Mouse (Mus musculus) kidney, adult 11 months (tissue): ENCODE results near the gene Cdkal1.
A peak's percentile ranks its signal among the peaks of the same experiment; 100 is the strongest.

Experiments used
- DNase-seq: peaks from one replicate; pipeline ENCODE4 v3.0.0; 2022

The Cdkal1 gene

GRCm38 (mm10) chr13:29483950-29484349, 371.5 kb downstream of the Cdkal1 start:
- DNase-seq = no peak

DNA sequence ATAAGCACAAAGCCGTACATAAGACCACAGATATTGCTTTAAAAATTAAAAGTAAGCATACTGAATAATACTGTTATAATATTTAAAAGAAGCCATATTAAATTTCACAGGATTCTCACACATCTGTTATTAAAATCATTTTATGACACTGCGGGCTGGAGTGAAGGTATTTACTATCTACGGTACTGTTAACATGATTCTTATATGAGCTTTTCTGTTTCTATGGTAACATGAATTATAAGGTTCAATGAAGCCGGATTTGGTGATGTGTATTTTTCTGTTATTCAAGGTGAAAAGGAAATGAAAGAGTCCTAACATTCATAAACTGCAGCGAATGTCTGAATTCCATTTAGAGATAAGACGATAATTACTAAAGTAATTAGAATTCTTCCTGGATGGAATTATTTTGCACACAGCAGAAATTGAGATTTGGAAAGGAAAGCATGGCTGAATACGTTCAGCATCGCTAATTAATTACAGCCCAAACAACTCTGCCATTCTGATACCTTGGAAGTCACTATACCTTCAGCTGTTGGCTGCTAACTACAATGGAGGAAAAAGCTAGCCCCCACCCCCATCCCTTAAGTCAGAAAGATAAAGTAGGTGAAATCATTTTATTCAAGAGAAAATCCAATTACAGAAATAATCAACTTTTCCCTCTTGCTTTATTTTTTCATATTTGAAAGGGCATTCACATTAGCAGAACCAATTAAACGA, 373.2 kb downstream of the Cdkal1 start:
- no peak for DNase-seq

- DNase-seq = no peak
Measured at GRCm38 (mm10) chr13:29476421-29476820, 379.1 kb downstream of the Cdkal1 start.

DNA sequence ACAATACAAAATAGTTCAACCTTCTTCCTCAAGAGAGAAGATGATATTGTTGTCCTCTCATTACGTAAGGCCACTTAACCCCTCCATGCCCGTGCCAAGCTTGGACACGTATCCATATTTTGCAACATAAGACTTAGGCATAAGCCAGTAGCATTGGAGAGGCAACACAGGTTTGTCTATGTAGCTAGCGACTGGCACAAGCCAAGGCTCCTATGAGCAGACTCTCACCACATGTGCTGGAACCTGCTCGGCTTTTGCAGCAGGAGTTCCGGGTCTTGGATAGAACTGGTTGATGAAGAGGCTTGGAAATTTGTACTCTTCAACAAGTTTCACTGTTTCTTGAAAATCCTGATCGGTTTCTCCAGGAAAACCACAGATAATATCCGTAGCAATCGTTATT, 381.2 kb downstream of the Cdkal1 start:
- DNase-seq = no peak

DNA sequence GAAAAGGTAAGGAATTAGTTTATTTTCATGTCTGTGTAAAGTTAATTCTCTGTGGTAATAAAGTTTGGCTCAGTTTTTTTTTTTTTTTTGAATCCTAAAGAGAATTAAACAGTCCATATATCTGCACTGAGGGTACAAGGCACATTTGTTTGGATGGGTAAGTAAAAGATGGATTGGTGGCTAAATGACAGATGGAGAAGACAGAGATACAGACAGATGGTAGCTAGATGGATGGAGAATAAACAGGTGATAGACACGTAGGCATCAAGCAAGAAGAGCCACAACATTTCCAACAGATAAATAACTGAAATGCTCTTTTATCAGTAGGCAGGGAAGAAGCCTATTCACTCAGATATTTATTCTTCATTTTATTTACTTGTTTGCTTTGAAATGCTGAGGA, 381.7 kb downstream of the Cdkal1 start:
- DNase-seq = no peak

GRCm38 (mm10) chr13:29462271-29462670, 393.2 kb downstream of the Cdkal1 start:
- no peak for DNase-seq

DNA sequence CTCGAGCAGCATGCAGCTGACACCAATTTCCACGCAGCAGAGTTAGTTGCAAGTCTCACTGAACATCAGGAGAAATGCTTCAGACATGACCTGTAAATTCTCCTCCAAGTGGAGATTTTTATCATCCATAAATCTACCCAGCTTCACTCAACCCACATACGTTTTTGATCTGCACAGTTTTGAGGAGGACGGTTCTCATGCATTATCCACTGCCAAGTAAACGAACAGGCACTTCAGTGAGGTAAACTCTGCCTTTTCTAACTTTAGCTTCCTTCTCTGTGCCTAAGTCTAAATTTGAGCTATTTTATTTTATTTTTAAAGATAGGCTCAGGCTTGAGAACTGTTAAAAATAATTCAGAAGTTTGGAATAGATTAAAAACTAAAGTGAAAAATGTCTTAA, 394.7 kb downstream of the Cdkal1 start:
- no peak for DNase-seq

DNA sequence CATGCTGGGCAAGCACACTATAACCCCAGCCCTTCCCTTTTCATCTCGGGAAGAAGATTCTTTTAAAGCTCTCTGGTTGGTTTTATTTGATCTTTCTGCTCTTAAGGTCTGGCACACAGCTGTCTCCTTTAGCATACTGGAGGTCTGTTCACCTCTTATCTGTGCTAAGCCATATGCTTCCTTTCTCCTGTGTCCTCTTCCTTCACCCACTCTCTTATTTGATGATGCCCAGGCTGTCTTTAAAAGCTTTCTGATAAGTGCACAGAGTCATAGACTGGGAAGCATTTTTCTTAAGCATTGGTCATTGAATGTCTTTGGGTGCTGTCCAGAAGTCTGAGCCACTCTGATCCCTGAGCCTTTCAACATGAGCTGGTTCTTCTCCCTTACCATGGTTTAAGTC, 397.1 kb downstream of the Cdkal1 start:
- DNase-seq = no peak

DNA sequence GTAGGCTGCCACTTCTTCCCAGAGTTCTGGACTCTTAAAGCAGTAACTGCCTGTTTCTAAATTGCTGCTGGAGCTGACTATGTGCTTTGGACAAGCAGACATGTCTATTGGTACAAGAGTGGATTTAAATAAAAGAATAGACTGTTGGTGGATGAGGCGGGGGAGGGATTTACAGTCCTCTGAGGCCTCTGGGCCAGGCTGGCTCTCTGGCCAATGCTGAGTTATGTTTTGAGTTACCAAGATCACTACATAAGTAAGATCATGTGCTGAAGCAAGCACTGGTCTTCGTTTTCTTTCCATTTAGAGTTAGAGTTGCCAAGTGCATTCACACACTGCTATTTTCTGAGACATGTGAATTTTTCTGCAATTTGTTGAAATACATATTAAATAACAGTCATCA, 418.4 kb downstream of the Cdkal1 start:
- no peak for DNase-seq

DNA sequence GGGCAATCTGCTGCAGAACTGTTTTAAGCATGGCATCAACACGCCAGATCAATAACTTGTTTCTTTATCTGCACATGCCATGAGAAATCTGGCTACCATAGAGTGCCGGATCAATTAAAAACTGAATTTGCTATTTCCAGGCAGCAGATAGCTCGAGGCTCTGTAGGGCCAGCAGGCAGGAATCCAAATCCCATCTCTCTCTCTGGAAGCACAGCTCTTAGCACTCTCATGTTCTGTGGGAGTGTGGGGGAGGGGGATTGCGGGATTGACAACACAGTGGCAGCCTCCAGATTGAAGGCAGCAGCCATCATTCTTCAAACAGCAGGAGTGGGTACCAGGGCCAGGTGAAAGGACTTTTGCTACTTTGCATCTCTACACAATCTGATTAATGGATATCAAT, 420.7 kb downstream of the Cdkal1 start:
- DNase-seq = no peak

- no peak for DNase-seq
Measured at GRCm38 (mm10) chr13:29430919-29431318, 424.6 kb downstream of the Cdkal1 start.

- DNase-seq = no peak
Measured at GRCm38 (mm10) chr13:29429877-29430276, 425.6 kb downstream of the Cdkal1 start.

- no peak for DNase-seq
Measured at GRCm38 (mm10) chr13:29429196-29429595, 426.3 kb downstream of the Cdkal1 start.

- DNase-seq = no peak
Measured at GRCm38 (mm10) chr13:29416450-29417136, 438.9 kb downstream of the Cdkal1 start.

- no peak for DNase-seq
Measured at GRCm38 (mm10) chr13:29415967-29416366, 439.5 kb downstream of the Cdkal1 start.

DNA sequence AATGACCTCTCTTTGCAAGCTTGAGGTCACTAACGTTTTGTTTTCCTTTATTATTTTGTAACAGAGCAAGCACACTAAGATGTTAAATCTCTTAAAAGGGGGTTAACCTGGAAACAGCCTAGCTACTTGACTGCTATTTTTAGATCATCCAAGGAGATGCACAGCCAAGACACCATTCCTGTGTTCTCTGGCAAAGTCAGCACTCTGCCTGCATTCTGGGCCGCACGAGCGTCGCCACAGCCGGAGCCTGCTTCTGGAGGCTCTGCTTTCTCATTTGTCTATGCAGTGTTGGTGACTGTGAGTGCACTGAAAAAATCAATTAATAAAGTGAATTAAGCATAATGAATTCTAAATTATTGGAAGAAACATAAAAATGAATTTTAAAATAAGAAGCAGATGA, 440.6 kb downstream of the Cdkal1 start:
- DNase-seq = no peak

DNA sequence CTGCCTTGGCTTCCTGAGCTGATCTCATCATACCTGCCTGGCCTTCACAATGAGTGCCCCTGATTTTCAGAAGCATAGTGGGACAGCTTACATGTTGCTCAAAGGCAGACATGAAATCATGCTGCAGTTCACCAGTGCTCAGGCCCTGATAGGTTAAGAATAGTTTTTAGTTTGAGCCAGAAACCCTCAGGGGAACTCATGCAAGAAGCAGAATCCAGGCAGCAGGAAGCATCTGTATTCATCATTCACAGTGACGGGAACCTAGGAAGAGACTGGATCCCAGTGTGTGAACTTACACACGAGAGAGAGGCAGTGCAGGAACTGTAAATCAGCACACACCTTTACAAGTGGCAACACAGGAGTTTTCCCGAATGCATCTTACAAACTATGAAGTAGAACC, 441.0 kb downstream of the Cdkal1 start:
- DNase-seq = no peak

DNA sequence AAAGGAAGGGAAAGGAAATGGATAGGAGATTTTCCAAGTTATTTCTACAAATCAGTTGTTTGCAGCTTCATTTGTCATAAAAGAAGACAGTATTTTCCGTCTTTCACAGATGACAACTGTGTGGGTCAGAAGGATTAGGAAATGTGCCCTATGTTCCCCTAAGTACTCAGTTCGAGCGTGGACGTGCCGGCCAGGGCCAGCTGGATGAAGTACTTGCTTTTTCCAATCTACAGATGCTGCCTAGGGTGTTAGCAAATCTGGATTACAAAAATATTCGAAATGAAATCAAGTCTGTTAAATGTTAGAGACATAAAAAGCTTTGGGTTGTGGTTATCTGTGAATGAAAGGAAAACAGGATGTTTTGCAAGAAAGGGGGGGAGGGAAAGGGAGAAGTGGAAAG, 444.3 kb downstream of the Cdkal1 start:
- no peak for DNase-seq

GRCm38 (mm10) chr13:29407619-29408018, 447.9 kb downstream of the Cdkal1 start:
- no peak for DNase-seq

DNA sequence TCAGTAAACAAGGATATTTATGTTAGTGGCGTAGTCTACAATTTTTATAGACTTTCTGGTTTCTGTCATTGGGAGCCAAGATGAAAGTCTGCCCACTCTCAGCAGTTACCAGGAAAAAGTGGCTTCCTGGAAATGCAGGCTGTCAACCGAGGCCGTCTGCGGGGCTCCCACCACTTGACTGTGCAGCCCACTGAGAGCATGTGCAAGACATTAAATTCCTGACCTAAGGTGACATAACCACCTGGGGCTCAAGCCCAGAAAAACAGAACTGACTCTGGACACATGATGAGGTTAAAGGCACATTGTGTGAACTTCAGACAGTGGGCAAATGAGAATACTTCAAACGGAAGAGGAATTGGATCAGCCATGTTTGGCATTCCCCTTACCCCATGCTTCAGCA, 450.2 kb downstream of the Cdkal1 start:
- no peak for DNase-seq

DNA sequence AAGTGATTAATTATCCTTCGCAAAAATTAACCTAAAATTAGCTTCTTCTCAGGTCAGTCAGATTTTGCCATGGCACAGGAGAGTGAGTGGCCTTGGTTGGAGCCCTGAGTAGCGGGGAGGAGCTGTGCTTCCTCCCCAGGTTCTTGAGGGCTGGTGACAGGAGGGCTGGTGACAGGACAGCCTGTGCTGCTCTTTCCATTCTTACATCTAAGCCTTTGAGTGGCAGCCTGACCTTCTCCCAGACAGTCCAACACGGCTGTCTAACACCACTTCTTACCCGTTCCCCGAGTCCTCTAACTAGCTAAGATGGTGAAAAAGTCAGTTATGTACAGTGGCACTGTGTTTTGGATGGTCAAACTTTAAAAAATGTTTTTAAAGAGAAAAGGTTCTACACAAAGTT, 452.3 kb downstream of the Cdkal1 start:
- DNase-seq = no peak

GRCm38 (mm10) chr13:29402526-29403040, 452.9 kb downstream of the Cdkal1 start:
- DNase-seq = no peak

GRCm38 (mm10) chr13:29399908-29400307, 455.6 kb downstream of the Cdkal1 start:
- DNase-seq = no peak

DNA sequence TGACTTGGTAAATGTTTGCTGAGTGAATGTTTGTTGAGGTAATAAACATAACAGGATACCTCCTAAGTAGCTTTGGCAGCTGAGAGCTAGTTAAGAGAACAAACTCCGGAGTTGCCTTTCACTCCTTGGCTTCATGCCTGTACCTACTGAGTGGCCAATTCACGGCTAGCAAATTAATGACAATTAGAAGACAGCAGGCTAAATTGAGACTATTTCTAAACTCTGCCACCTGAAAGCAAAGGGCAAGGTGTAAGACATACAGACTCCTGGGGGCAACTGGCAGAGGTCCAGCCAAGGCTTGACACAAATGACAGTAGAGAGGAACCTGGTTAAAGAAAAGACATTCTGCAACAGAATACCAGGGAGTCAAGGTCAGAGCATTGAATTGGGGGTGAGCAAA, 457.0 kb downstream of the Cdkal1 start:
- DNase-seq = peak; percentile 75

- no peak for DNase-seq
Measured at GRCm38 (mm10) chr13:29395694-29396093, 459.8 kb downstream of the Cdkal1 start.
